Mouse (Mus musculus): ENCODE measurements at regions not wholly inside any gene's neighbourhood (a gene's known extent, or its start where the extent isn't known, plus 50 kb on each side); places are given as distances from the start of the nearest gene placed in this dataset.

GRCm38 (mm10) chr10:67439042-67439635, 96.1 kb upstream of the Egr2 start:
- no peak for DNase-seq (ENCODE audit: low read depth, low spot score)

GRCm38 (mm10) chr10:67439844-67440243, 95.4 kb upstream of the Egr2 start:
- DNase-seq (ENCODE audit: low read depth, low spot score): peak; percentile 27

- no peak for DNase-seq (ENCODE audit: low read depth, low spot score)
These were observed 94.0 kb upstream of the Egr2 start for GRCm38 (mm10) chr10:67441243-67441642.

GRCm38 (mm10) chr10:67448875-67449274, 86.4 kb upstream of the Egr2 start:
- no peak for DNase-seq (ENCODE audit: low read depth, low spot score)

- DNase-seq (ENCODE audit: low read depth, low spot score): no peak
These were observed 81.1 kb upstream of the Egr2 start for GRCm38 (mm10) chr10:67454149-67454548.

GRCm38 (mm10) chr10:67458447-67459272, 76.6 kb upstream of the Egr2 start:
- DNase-seq (ENCODE audit: low read depth, low spot score): no peak

- no peak for DNase-seq (ENCODE audit: low read depth, low spot score)
These were observed 74.0 kb upstream of the Egr2 start for GRCm38 (mm10) chr10:67461321-67461720.

GRCm38 (mm10) chr10:67461862-67462261, 73.4 kb upstream of the Egr2 start:
- DNase-seq (ENCODE audit: low read depth, low spot score): no peak

GRCm38 (mm10) chr10:67468724-67469123, 66.6 kb upstream of the Egr2 start:
- no peak for DNase-seq (ENCODE audit: low read depth, low spot score)

- no peak for DNase-seq (ENCODE audit: low read depth, low spot score)
These were observed 62.3 kb upstream of the Egr2 start for GRCm38 (mm10) chr10:67473016-67473415.

GRCm38 (mm10) chr10:67474336-67474735, 60.9 kb upstream of the Egr2 start:
- DNase-seq (ENCODE audit: low read depth, low spot score): no peak

- DNase-seq (ENCODE audit: low read depth, low spot score): no peak
These were observed 53.0 kb upstream of the Egr2 start for GRCm38 (mm10) chr10:67482268-67482667.

- no peak for DNase-seq (ENCODE audit: low read depth, low spot score)
These were observed 51.9 kb upstream of the Egr2 start for GRCm38 (mm10) chr10:67483371-67483770.

- peak; percentile 53 for DNase-seq (ENCODE audit: low read depth, low spot score)
These were observed 51.1 kb upstream of the Egr2 start for GRCm38 (mm10) chr10:67484091-67484745.
